Mouse (Mus musculus) myocyte (in vitro differentiated cells): ENCODE measurements around the gene Fam43a. TPM values are rescaled to one million over a fixed set of nuclear protein-coding genes. Genes with fewer than 3 reads are reported as not detected.

ENCODE experiments used
- H3K27me3 ChIP-seq: one replicate; pipeline ENCODE4 v1.6.1; 2011; ENCODE audit not compliant: control insufficient read depth, insufficient read depth, insufficient read length
- H3K36me3 ChIP-seq: one replicate; pipeline ENCODE4 v1.6.1; 2011; ENCODE audit not compliant: control insufficient read depth, insufficient read depth
- H3K4me2 ChIP-seq: one replicate; pipeline ENCODE4 v1.6.1; 2011; ENCODE audit warnings: low read depth, control low read depth
- H3K4me3 ChIP-seq: one replicate; pipeline ENCODE4 v1.5.1; 2011; ENCODE audit warnings: mild to moderate bottlenecking, control low read depth, moderate library complexity
- H3K79me2 ChIP-seq: one replicate; pipeline ENCODE4 v1.6.1; 2011; ENCODE audit not compliant: control insufficient read depth, insufficient read depth
- H3ac ChIP-seq: one replicate; pipeline ENCODE4 v1.6.1; 2011; ENCODE audit not compliant: control insufficient read depth, insufficient read length
- CEBPB ChIP-seq: IDR thresholded peaks from 2 replicates; pipeline ENCODE4 v1.6.1; 2011; ENCODE audit warnings: mild to moderate bottlenecking, moderate library complexity; ENCODE audit not compliant: poor library complexity, insufficient read depth, severe bottlenecking
- E2F4 ChIP-seq: IDR thresholded peaks from one replicate; pipeline ENCODE4 v1.6.1; 2011; ENCODE audit warnings: mild to moderate bottlenecking, control low read depth, moderate library complexity; ENCODE audit not compliant: insufficient read depth
- MAX ChIP-seq: IDR thresholded peaks from one replicate; pipeline ENCODE4 v1.6.1; 2011; ENCODE audit warnings: low read depth, mild to moderate bottlenecking, control low read depth
- MYOD1 ChIP-seq, 3 experiments: IDR thresholded peaks; one replicate each; pipeline ENCODE4 v1.6.1; 2011; ENCODE audit warnings: control low read depth in 2 of 3, low read depth in 2 of 3, mild to moderate bottlenecking in 2 of 3, moderate library complexity in 1 of 3; ENCODE audit not compliant: insufficient read length in 2 of 3, control insufficient read depth in 1 of 3
- MYOG ChIP-seq, 3 experiments: IDR thresholded peaks; one replicate each; pipeline ENCODE4 v1.6.1; 2011; ENCODE audit warnings: control low read depth in 2 of 3, low read depth in 2 of 3, mild to moderate bottlenecking in 2 of 3; ENCODE audit not compliant: insufficient read length in 2 of 3, control insufficient read depth in 1 of 3, insufficient read depth in 1 of 3
- POLR2A ChIP-seq: IDR thresholded peaks from one replicate; pipeline ENCODE4 v1.6.1; 2011; ENCODE audit warnings: low read depth, mild to moderate bottlenecking, control low read depth, moderate library complexity; ENCODE audit not compliant: insufficient read length
- POLR2AphosphoS2 ChIP-seq: IDR thresholded peaks from one replicate; pipeline ENCODE4 v1.6.1; 2011; ENCODE audit warnings: low read depth, control low read depth; ENCODE audit not compliant: insufficient read length
- REST ChIP-seq: IDR thresholded peaks from one replicate; pipeline ENCODE4 v1.6.1; 2011; ENCODE audit warnings: mild to moderate bottlenecking, control low read depth, moderate library complexity; ENCODE audit not compliant: insufficient read depth, insufficient read length
- SRF ChIP-seq: IDR thresholded peaks from one replicate; pipeline ENCODE4 v1.6.1; 2011; ENCODE audit warnings: low read depth; ENCODE audit not compliant: control insufficient read depth, insufficient read length
- TCF12 ChIP-seq: IDR thresholded peaks from one replicate; pipeline ENCODE4 v1.6.1; 2011; ENCODE audit warnings: mild to moderate bottlenecking, control low read depth; ENCODE audit not compliant: poor library complexity, insufficient read depth, severe bottlenecking
- TCF3 ChIP-seq: IDR thresholded peaks from one replicate; pipeline ENCODE4 v1.6.1; 2011; ENCODE audit warnings: low read depth, control low read depth; ENCODE audit not compliant: insufficient read length
- USF1 ChIP-seq: IDR thresholded peaks from one replicate; pipeline ENCODE4 v1.6.1; 2011; ENCODE audit warnings: low read depth, mild to moderate bottlenecking, control low read depth, moderate library complexity
- polyA plus RNA-seq: library from polyadenylated mRNA; unstranded; fragments of >200 nt; fragmentation: generic; extraction: Trizol; gene quantifications from one replicate; pipeline ENCODE4 v1.2.1, GENCODE M21; 2012; ENCODE audit warnings: missing spikeins

Fam43a gene
- polyA plus RNA-seq, 1 experiment: 0.77 TPM

GRCm38 (mm10) chr16:30601946-30602345, 2.4 kb downstream of the Fam43a start:
- Histone ChIP-seq H3K27me3 (peaks cover 15% of the 10 kb centered on the region), H3K4me3 (no peak overlapping the region)
- no peak for TF ChIP-seq MYOD1 (IDR thresholded peaks at IDR 0.05; ENCODE audit: control insufficient read depth in 1 of 3, insufficient read length in 2 of 3, low read depth in 2 of 3)
- no peak for TF ChIP-seq USF1
- TF ChIP-seq TCF12: no peak
- no peak for TF ChIP-seq POLR2AphosphoS2
- TF ChIP-seq E2F4: no peak
- no peak for TF ChIP-seq MAX

GRCm38 (mm10) chr16:30602684-30603530, 3.4 kb downstream of the Fam43a start:
- TF ChIP-seq CEBPB (no peak), POLR2AphosphoS2 (no peak), MYOD1 (IDR thresholded peaks at IDR 0.05; ENCODE audit: control insufficient read depth in 1 of 3, insufficient read length in 2 of 3, low read depth in 2 of 3) (no peak), E2F4 (no peak)
- no peaks in the 10 kb centered on the region for H3K79me2 ChIP-seq
- H3ac ChIP-seq: no peak overlapping the region
- no peaks in the 10 kb centered on the region for H3K36me3 ChIP-seq
- H3K4me2 ChIP-seq: no peak overlapping the region
- H3K27me3 ChIP-seq: peaks cover 15% of the 10 kb centered on the region
- no peak overlapping the region for H3K4me3 ChIP-seq

More at GRCm38 (mm10) chr16:30601946-30602345, 2.4 kb downstream of the Fam43a start:
- Histone ChIP-seq H3K4me2 (no peak overlapping the region), H3ac (no peak overlapping the region), H3K36me3 (no peaks in the 10 kb centered on the region), H3K79me2 (no peaks in the 10 kb centered on the region)

- Histone ChIP-seq H3K27me3 (peaks cover 18% of the 10 kb centered on the region), H3ac (no peak overlapping the region), H3K36me3 (no peaks in the 10 kb centered on the region), H3K4me2 (no peak overlapping the region), H3K79me2 (no peaks in the 10 kb centered on the region), H3K4me3 (no peak overlapping the region)
- no peak for TF ChIP-seq TCF12
- no peak for TF ChIP-seq USF1
- TF ChIP-seq POLR2A: no peak
- TF ChIP-seq POLR2AphosphoS2: no peak
- no peak for TF ChIP-seq MYOD1 (IDR thresholded peaks at IDR 0.05; ENCODE audit: control insufficient read depth in 1 of 3, insufficient read length in 2 of 3, low read depth in 2 of 3)
- TF ChIP-seq SRF: no peak
- TF ChIP-seq MAX: no peak
- TF ChIP-seq REST: no peak
- TF ChIP-seq MYOG (IDR thresholded peaks at IDR 0.05; ENCODE audit: control insufficient read depth in 1 of 3, insufficient read depth in 1 of 3, insufficient read length in 2 of 3, low read depth in 2 of 3): no peak
- no peak for TF ChIP-seq TCF3
- TF ChIP-seq CEBPB: no peak
- TF ChIP-seq E2F4: no peak
Observed at GRCm38 (mm10) chr16:30603531-30603842, 4.0 kb downstream of the Fam43a start.

- Histone ChIP-seq H3K79me2 (no peaks in the 10 kb centered on the region), H3ac (no peak overlapping the region), H3K4me2 (no peak overlapping the region), H3K27me3 (peaks cover 24% of the 10 kb centered on the region), H3K36me3 (no peaks in the 10 kb centered on the region), H3K4me3 (no peak overlapping the region)
- TF ChIP-seq POLR2A: no peak
- TF ChIP-seq MYOD1 (IDR thresholded peaks at IDR 0.05; ENCODE audit: control insufficient read depth in 1 of 3, insufficient read length in 2 of 3, low read depth in 2 of 3): no peak
- TF ChIP-seq TCF12: no peak
- no peak for TF ChIP-seq USF1
- TF ChIP-seq TCF3: no peak
- TF ChIP-seq REST: no peak
- TF ChIP-seq E2F4: no peak
- TF ChIP-seq MYOG (IDR thresholded peaks at IDR 0.05; ENCODE audit: control insufficient read depth in 1 of 3, insufficient read depth in 1 of 3, insufficient read length in 2 of 3, low read depth in 2 of 3): no peak
- TF ChIP-seq CEBPB: no peak
- no peak for TF ChIP-seq SRF
- no peak for TF ChIP-seq MAX
- no peak for TF ChIP-seq POLR2AphosphoS2
Observed at GRCm38 (mm10) chr16:30604061-30604806, 4.7 kb downstream of the Fam43a start.

DNA sequence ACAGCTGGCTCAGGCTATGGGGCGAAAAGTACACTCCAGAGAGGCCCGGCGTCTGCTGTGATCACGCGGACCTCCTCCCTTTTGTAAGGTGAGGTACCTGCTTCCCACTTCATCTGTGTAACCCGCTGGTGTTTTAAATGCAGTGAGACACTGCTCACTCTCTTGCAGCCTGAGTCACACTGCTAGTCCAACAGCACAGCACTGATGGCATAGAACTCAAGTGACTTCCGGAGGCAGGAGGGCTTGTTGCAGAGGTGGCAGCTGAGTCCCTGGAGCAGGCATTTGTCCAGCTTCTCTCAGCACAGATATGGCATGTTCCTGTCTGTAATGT, 5.2 kb downstream of the Fam43a start:
- no peak overlapping the region for H3K4me2 ChIP-seq
- peaks cover 24% of the 10 kb centered on the region for H3K27me3 ChIP-seq
- no peak overlapping the region for H3K4me3 ChIP-seq
- H3ac ChIP-seq: no peak overlapping the region
- no peak for TF ChIP-seq POLR2AphosphoS2
- TF ChIP-seq MYOG (IDR thresholded peaks at IDR 0.05; ENCODE audit: control insufficient read depth in 1 of 3, insufficient read depth in 1 of 3, insufficient read length in 2 of 3, low read depth in 2 of 3): no peak
- no peak for TF ChIP-seq POLR2A
- no peak for TF ChIP-seq CEBPB
- TF ChIP-seq TCF3: no peak
- no peak for TF ChIP-seq SRF
- no peaks in the 10 kb centered on the region for H3K36me3 ChIP-seq
- H3K79me2 ChIP-seq: no peaks in the 10 kb centered on the region
